Mouse (Mus musculus) myocyte (in vitro differentiated cells): ENCODE measurements at regions not wholly inside any gene's neighbourhood (a gene's known extent, or its start where the extent isn't known, plus 50 kb on each side); places are given as distances from the start of the nearest gene placed in this dataset.

ENCODE experiments used
- H3K27me3 ChIP-seq: one replicate; pipeline ENCODE4 v1.6.1; 2011; ENCODE audit not compliant: control insufficient read depth, insufficient read depth, insufficient read length
- H3K36me3 ChIP-seq: one replicate; pipeline ENCODE4 v1.6.1; 2011; ENCODE audit not compliant: control insufficient read depth, insufficient read depth
- H3K4me2 ChIP-seq: one replicate; pipeline ENCODE4 v1.6.1; 2011; ENCODE audit warnings: low read depth, control low read depth
- H3K4me3 ChIP-seq: one replicate; pipeline ENCODE4 v1.5.1; 2011; ENCODE audit warnings: mild to moderate bottlenecking, control low read depth, moderate library complexity
- H3K79me2 ChIP-seq: one replicate; pipeline ENCODE4 v1.6.1; 2011; ENCODE audit not compliant: control insufficient read depth, insufficient read depth
- H3ac ChIP-seq: one replicate; pipeline ENCODE4 v1.6.1; 2011; ENCODE audit not compliant: control insufficient read depth, insufficient read length
- CEBPB ChIP-seq: IDR thresholded peaks from 2 replicates; pipeline ENCODE4 v1.6.1; 2011; ENCODE audit warnings: mild to moderate bottlenecking, moderate library complexity; ENCODE audit not compliant: poor library complexity, insufficient read depth, severe bottlenecking
- E2F4 ChIP-seq: IDR thresholded peaks from one replicate; pipeline ENCODE4 v1.6.1; 2011; ENCODE audit warnings: mild to moderate bottlenecking, control low read depth, moderate library complexity; ENCODE audit not compliant: insufficient read depth
- MAX ChIP-seq: IDR thresholded peaks from one replicate; pipeline ENCODE4 v1.6.1; 2011; ENCODE audit warnings: low read depth, mild to moderate bottlenecking, control low read depth
- MYOD1 ChIP-seq, 3 experiments: IDR thresholded peaks; one replicate each; pipeline ENCODE4 v1.6.1; 2011; ENCODE audit warnings: control low read depth in 2 of 3, low read depth in 2 of 3, mild to moderate bottlenecking in 2 of 3, moderate library complexity in 1 of 3; ENCODE audit not compliant: insufficient read length in 2 of 3, control insufficient read depth in 1 of 3
- MYOG ChIP-seq, 3 experiments: IDR thresholded peaks; one replicate each; pipeline ENCODE4 v1.6.1; 2011; ENCODE audit warnings: control low read depth in 2 of 3, low read depth in 2 of 3, mild to moderate bottlenecking in 2 of 3; ENCODE audit not compliant: insufficient read length in 2 of 3, control insufficient read depth in 1 of 3, insufficient read depth in 1 of 3
- POLR2A ChIP-seq: IDR thresholded peaks from one replicate; pipeline ENCODE4 v1.6.1; 2011; ENCODE audit warnings: low read depth, mild to moderate bottlenecking, control low read depth, moderate library complexity; ENCODE audit not compliant: insufficient read length
- POLR2AphosphoS2 ChIP-seq: IDR thresholded peaks from one replicate; pipeline ENCODE4 v1.6.1; 2011; ENCODE audit warnings: low read depth, control low read depth; ENCODE audit not compliant: insufficient read length
- REST ChIP-seq: IDR thresholded peaks from one replicate; pipeline ENCODE4 v1.6.1; 2011; ENCODE audit warnings: mild to moderate bottlenecking, control low read depth, moderate library complexity; ENCODE audit not compliant: insufficient read depth, insufficient read length
- SRF ChIP-seq: IDR thresholded peaks from one replicate; pipeline ENCODE4 v1.6.1; 2011; ENCODE audit warnings: low read depth; ENCODE audit not compliant: control insufficient read depth, insufficient read length
- TCF12 ChIP-seq: IDR thresholded peaks from one replicate; pipeline ENCODE4 v1.6.1; 2011; ENCODE audit warnings: mild to moderate bottlenecking, control low read depth; ENCODE audit not compliant: poor library complexity, insufficient read depth, severe bottlenecking
- TCF3 ChIP-seq: IDR thresholded peaks from one replicate; pipeline ENCODE4 v1.6.1; 2011; ENCODE audit warnings: low read depth, control low read depth; ENCODE audit not compliant: insufficient read length
- USF1 ChIP-seq: IDR thresholded peaks from one replicate; pipeline ENCODE4 v1.6.1; 2011; ENCODE audit warnings: low read depth, mild to moderate bottlenecking, control low read depth, moderate library complexity

DNA sequence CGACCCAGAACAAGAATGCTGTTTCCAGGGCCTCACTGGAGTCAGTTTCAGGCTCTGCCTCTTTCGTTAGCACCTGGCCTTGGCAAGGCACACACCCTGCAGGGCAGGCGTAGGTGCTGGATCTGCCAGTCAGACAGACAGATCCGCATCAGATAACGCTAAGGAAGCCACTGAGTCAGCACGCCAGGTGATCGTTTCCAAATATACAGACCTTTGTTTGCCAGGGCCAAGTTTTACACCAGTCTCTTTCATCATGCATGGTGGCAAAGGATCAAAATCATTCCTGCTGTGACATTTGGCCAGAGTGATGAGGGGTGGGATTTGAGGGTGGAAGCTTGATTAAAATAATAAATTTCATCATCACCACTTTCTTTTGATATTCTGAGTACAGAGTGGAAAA lies 411.0 kb downstream of the Ofcc1 start:
- Histone ChIP-seq H3K4me2 (no peak overlapping the region), H3ac (no peak overlapping the region), H3K4me3 (no peak overlapping the region), H3K79me2 (no peaks in the 10 kb centered on the region), H3K27me3 (no peaks in the 10 kb centered on the region), H3K36me3 (no peaks in the 10 kb centered on the region)
- TF ChIP-seq TCF12 = no peak
- TF ChIP-seq MYOD1 (IDR thresholded peaks at IDR 0.05; ENCODE audit: control insufficient read depth in 1 of 3, insufficient read length in 2 of 3, low read depth in 2 of 3) = no peak
- TF ChIP-seq CEBPB = no peak
- TF ChIP-seq POLR2AphosphoS2 = no peak
- no peak for TF ChIP-seq TCF3
- no peak for TF ChIP-seq POLR2A
- TF ChIP-seq USF1 = no peak
- TF ChIP-seq MAX = no peak
- TF ChIP-seq MYOG (IDR thresholded peaks at IDR 0.05; ENCODE audit: control insufficient read depth in 1 of 3, insufficient read depth in 1 of 3, insufficient read length in 2 of 3, low read depth in 2 of 3) = no peak
- TF ChIP-seq REST = no peak
- TF ChIP-seq E2F4 = no peak
- no peak for TF ChIP-seq SRF

DNA sequence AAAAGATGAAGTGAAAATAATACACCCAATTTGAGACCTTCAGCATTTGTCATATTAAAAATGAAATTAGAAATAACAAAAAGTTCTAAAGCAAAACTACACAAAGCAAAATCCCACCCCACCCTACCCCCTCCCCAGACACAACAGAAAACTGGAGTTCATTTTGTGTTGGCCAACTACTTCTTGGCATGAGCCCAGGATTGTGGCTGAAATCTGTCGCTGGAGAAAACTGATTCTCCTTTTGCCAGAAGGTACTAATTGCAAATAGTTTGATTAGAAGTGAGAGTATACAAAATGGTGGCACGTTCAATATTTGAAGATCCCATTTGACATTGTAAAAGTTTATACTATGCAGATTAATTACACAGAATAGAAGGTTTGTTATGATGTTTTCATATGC lies 426.0 kb downstream of the Ofcc1 start:
- no peak overlapping the region for H3ac ChIP-seq
- TF ChIP-seq USF1 (no peak), CEBPB (no peak), TCF3 (no peak), MYOG (IDR thresholded peaks at IDR 0.05; ENCODE audit: control insufficient read depth in 1 of 3, insufficient read depth in 1 of 3, insufficient read length in 2 of 3, low read depth in 2 of 3) (no peak), TCF12 (no peak), SRF (no peak), MYOD1 (IDR thresholded peaks at IDR 0.05; ENCODE audit: control insufficient read depth in 1 of 3, insufficient read length in 2 of 3, low read depth in 2 of 3) (no peak), REST (no peak), POLR2AphosphoS2 (no peak), POLR2A (no peak), MAX (no peak), E2F4 (no peak)
- no peaks in the 10 kb centered on the region for H3K27me3 ChIP-seq

DNA sequence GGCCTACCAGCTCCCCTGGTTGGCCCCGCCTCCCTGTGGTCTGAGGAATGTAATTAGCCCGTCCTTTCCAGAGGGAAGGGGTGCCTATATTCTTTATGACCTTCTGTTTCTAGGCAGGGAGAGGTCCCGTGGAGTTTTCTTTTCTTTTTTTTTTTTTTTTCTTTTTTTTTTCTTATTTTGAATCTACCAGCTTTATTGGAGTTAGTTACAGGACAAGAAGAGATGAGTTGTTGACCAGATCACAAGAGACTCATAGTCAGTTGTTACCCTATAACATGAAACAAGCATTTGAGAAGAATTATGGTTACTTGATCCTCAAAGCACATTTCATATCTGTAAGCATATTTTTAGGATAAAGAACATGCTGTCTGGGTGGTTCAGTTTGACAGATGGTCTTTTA lies 429.8 kb downstream of the Ofcc1 start:
- Histone ChIP-seq H3K27me3 (no peaks in the 10 kb centered on the region), H3K36me3 (no peaks in the 10 kb centered on the region), H3K4me2 (no peak overlapping the region), H3ac (no peak overlapping the region), H3K4me3 (no peak overlapping the region), H3K79me2 (no peaks in the 10 kb centered on the region)
- no peak for TF ChIP-seq USF1
- TF ChIP-seq E2F4 = no peak
- TF ChIP-seq SRF = no peak
- no peak for TF ChIP-seq TCF12
- TF ChIP-seq POLR2AphosphoS2 = no peak
- TF ChIP-seq MYOD1 (IDR thresholded peaks at IDR 0.05; ENCODE audit: control insufficient read depth in 1 of 3, insufficient read length in 2 of 3, low read depth in 2 of 3) = no peak
- no peak for TF ChIP-seq MAX
- TF ChIP-seq TCF3 = no peak
- TF ChIP-seq POLR2A = no peak
- TF ChIP-seq MYOG (IDR thresholded peaks at IDR 0.05; ENCODE audit: control insufficient read depth in 1 of 3, insufficient read depth in 1 of 3, insufficient read length in 2 of 3, low read depth in 2 of 3) = no peak
- TF ChIP-seq CEBPB = no peak
- no peak for TF ChIP-seq REST

More for the DNA sequence above, 426.0 kb downstream of the Ofcc1 start:
- H3K79me2 ChIP-seq = no peaks in the 10 kb centered on the region
- no peaks in the 10 kb centered on the region for H3K36me3 ChIP-seq
- H3K4me3 ChIP-seq = no peak overlapping the region
- H3K4me2 ChIP-seq = no peak overlapping the region

DNA sequence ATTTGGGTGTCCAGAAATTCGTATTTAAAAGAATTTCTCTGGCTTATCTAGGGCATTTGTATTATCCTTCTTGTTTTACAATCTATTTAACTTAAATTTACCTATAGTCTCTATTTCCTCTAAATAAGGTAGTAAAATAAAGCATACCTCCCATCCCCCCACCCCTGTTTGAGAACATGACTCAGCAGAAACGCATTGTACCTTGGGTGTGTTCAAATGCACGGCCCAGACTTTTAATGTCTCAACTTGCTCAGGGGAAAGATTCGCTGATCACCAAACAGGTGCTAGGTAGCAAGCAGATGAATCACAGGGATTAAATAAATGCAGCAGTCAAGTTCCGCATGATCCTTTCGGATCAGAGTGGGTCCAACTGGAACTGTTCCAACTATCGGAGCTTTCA lies 432.7 kb downstream of the Ofcc1 start:
- H3K4me3 ChIP-seq = no peak overlapping the region
- no peak overlapping the region for H3ac ChIP-seq
- H3K79me2 ChIP-seq = no peaks in the 10 kb centered on the region
- H3K36me3 ChIP-seq = no peaks in the 10 kb centered on the region
- TF ChIP-seq E2F4 (no peak), POLR2A (no peak), POLR2AphosphoS2 (no peak), MAX (no peak), USF1 (no peak), TCF3 (no peak), TCF12 (no peak), MYOD1 (IDR thresholded peaks at IDR 0.05; ENCODE audit: control insufficient read depth in 1 of 3, insufficient read length in 2 of 3, low read depth in 2 of 3) (no peak), MYOG (IDR thresholded peaks at IDR 0.05; ENCODE audit: control insufficient read depth in 1 of 3, insufficient read depth in 1 of 3, insufficient read length in 2 of 3, low read depth in 2 of 3) (no peak)
- H3K27me3 ChIP-seq = no peaks in the 10 kb centered on the region
- no peak overlapping the region for H3K4me2 ChIP-seq

DNA sequence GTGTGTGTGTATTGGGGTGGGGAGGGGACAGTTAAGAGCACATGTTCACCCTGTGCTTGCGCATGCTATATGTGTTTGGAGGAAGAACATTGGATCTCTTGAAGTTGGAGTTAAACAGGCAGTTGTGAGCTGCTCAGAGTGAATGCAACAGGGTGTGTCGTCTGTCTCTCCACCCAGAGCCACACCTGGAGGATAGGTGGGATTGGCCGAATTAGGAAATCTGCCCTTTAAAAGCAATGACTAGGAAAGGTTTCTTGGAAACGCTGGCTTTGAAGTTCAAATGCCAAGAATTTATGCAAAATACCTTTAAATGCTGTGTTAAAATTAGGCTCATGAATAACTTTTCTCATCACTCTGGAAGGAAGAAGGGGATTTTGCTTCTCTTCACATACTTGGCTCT lies 436.9 kb downstream of the Ofcc1 start:
- no peak for TF ChIP-seq USF1
- no peak overlapping the region for H3K4me2 ChIP-seq
- H3K79me2 ChIP-seq = no peaks in the 10 kb centered on the region
- H3K4me3 ChIP-seq = no peak overlapping the region
- H3ac ChIP-seq = no peak overlapping the region
- H3K27me3 ChIP-seq = no peaks in the 10 kb centered on the region
- H3K36me3 ChIP-seq = no peaks in the 10 kb centered on the region
